Mouse (Mus musculus): ENCODE measurements around the gene Gtf2f1.

The Gtf2f1 gene

GRCm38 (mm10) chr17:56973956-56974707, 37.0 kb downstream of the Gtf2f1 start:
- DNase-seq (ENCODE audit: low read depth), result no peak

GRCm38 (mm10) chr17:56970081-56970480, 41.0 kb downstream of the Gtf2f1 start:
- no peak for DNase-seq (ENCODE audit: low read depth)

DNA sequence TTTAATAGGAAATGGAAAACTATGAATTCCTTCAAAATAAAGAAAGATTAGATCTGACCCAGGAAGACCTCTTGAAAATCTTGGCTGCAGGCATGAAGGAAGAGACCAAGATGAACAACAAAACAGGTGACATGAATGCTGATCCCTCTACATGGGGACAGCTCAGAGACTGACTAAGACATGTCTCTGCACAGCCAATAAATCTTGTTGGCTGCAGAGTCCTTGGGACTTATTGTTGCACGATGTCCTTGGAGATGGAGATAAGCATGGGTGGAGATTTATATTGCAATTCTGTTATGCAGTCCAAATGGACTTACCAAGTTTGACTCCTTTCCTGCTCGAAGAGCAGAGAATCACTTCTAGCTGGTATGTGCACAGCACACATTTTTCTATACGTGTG, 41.8 kb downstream of the Gtf2f1 start:
- no peak for DNase-seq (ENCODE audit: low read depth)

DNA sequence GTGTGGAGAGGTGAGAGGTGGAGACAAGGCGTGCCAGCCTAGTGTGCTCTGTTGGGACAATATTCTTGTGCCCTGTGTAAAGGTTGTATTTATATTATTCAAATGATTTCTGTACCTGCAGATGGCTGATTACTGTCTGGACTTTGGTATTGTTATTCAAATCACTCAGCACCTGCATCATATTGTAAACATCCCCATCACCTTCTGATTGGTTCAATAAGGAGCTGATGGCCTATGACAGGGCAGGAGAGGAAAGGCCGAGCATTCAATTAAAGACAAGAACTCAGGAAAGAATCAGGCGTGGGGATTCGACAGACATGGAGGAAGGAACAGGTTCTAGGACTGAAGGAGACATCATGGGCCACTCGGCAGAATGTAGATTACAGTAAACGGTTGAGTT, 47.4 kb downstream of the Gtf2f1 start:
- DNase-seq (ENCODE audit: low read depth), result no peak

DNA sequence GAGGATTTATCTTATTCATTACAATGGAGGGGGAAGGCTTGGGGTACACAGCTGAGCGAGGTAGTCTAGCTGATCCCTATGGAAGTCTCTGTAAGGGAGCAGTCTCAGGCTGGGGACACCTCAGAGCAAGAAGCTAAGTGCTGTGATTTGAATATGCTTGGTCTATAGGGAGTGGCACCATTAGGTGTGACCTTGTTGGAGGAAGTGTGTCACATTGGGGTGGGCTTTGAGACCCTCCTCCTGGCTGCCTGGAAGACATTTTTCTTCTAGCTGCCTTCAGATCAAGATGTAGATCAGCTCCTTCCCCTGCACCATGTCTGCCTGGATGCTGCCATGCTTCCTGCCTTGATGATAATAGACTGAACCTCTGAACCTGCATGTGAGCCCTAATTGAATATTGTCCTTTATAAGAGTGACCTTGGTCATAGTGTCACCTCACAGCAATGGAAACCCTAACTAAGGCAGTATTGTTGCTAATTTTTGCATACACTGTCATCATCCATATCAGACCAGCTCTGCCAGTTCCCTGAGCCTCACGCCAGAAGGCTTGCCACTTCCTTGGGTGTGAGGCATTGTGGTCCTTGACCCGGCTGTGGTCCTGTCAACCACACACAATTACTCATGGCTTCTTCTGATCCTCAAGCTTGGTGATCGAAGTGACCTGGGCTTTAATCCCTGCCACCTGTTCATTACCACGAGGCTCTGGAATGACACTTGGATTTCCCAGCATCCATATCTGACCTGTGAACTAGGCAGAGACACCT, 48.3 kb downstream of the Gtf2f1 start:
- no peak for DNase-seq (ENCODE audit: low read depth)

GRCm38 (mm10) chr17:56961880-56962279, 49.2 kb downstream of the Gtf2f1 start:
- no peak for DNase-seq (ENCODE audit: low read depth)

DNA sequence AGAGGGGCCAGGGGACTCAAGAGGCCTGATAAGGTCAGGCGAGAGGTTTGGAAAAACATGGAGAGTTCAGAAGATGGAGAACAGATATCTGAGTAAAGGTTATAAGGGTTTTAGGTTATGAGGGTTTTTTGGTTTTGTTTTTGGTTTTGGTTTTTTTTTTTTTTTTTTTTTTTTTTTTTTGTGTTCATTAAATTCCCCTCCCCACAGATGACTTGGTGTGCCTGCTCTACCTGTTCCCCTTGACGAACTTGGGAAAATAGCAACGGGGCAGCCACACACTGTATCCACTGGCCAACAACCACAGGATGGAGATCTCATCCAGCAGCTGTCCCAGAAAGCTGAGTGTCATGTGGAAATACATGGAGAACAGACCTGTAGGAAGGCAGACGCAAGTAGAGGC, 52.4 kb downstream of the Gtf2f1 start:
- no peak for DNase-seq (ENCODE audit: low read depth)

DNA sequence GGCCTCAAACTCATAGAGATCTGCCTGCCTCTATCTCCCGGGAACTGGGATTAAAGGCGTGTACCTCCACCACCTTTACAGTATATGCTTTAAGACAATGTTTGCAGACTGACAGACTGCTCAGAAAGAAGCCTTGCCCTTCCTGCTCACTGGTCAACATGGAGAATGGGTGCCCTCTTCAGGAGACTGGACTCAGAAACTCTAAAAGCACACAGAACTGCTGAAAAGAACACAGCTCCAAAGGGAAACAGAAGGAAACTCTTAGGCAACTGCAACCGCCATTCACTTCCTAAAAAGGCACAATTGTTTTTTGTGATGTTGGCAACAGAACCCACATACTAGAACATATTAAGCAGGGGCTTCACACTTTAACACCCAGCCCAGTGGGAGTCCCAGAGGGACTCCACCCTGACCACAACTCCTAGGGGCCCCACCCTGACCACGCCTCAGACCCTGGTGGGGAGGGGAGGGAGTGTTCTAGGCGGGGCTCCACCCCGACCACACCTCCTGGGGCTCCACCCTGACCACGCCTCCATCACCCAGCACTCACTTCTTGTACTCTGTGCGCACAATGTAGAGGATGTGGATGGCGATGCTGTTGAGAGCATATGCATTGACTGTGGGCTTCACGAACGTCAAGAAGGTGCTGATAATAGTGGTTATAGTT, 53.2 kb downstream of the Gtf2f1 start:
- DNase-seq (ENCODE audit: low read depth), result peak; percentile 73

- DNase-seq (ENCODE audit: low read depth), result no peak
These were observed 56.2 kb downstream of the Gtf2f1 start for GRCm38 (mm10) chr17:56954871-56955270.

Measured in induced T-regulatory cell, adult 2 months (primary cell).